Mouse (Mus musculus) adrenal gland, postnatal 10 days (tissue): ENCODE measurements around the gene Rpusd1. TPM values are rescaled to one million over a fixed set of nuclear protein-coding genes. Genes with fewer than 3 reads are reported as not detected.

ENCODE experiments used
- microRNA-seq: library from miRNA; unstranded; fragments of <30 nt; microRNA quantifications from one replicate; pipeline ENCODE4 v1.2.0, GENCODE M21; 2021
- total RNA-seq, 2 experiments: library from RNA; stranded (reverse); gene quantifications; 2 replicates each; pipeline ENCODE4 v1.2.3; 2021

The Rpusd1 gene
- total RNA-seq, 2 experiments from 2014 or later = 9.5 to 11.0 TPM

Small RNAs within 50 kb of the gene (microRNA-seq; reads per million reads assigned to microRNA genes)
- gene Gm25083 (not detected), gene Mir6966 (1.4 reads per million)

Other genes starting within 250 kb of the Rpusd1 start
- gene Sstr5, start 230.4 kb upstream of the Rpusd1 start, total RNA-seq = under 1 TPM in 1 of 2 experiments, not detected in 1; 0.15 TPM
- 1 to 10 TPM; 1.7 to 2.4 TPM for gene Sox8, start 157.0 kb upstream of the Rpusd1 start, total RNA-seq
- 10 to 100 TPM; 35.8 to 44.3 TPM for gene Lmf1, start 148.6 kb upstream of the Rpusd1 start, total RNA-seq
- under 1 TPM in 1 of 2 experiments, not detected in 1; 0.70 TPM for gene Gng13, start 10.5 kb upstream of the Rpusd1 start, total RNA-seq
- gene Chtf18, start 251 bp upstream of the Rpusd1 start, total RNA-seq = 10 to 100 TPM in 1 of 2 experiments, 1 to 10 TPM in 1; 7.9 to 11.2 TPM
- gene Mslnl, start 8.4 kb downstream of the Rpusd1 start, total RNA-seq = not detected
- gene Msln, start 26.7 kb downstream of the Rpusd1 start, total RNA-seq = 10 to 100 TPM; 13.6 to 19.0 TPM
- gene Narfl, start 46.1 kb downstream of the Rpusd1 start, total RNA-seq = 10 to 100 TPM; 31.9 to 39.7 TPM
- 10 to 100 TPM; 22.5 to 35.3 TPM for gene Haghl, start 58.0 kb downstream of the Rpusd1 start, total RNA-seq
- not detected for gene Ccdc78, start 58.9 kb downstream of the Rpusd1 start, total RNA-seq
- 10 to 100 TPM; 63.1 to 76.4 TPM for gene Fam173a, start 65.2 kb downstream of the Rpusd1 start, total RNA-seq
- under 1 TPM in 1 of 2 experiments, not detected in 1; 0.48 TPM for gene AC134908.4, start 68.0 kb downstream of the Rpusd1 start, total RNA-seq
- 10 to 100 TPM; 28.0 to 45.1 TPM for gene Metrn, start 69.5 kb downstream of the Rpusd1 start, total RNA-seq
- 10 to 100 TPM; 11.6 to 14.5 TPM for gene Fbxl16, start 81.4 kb downstream of the Rpusd1 start, total RNA-seq
- gene Wdr24, start 96.0 kb downstream of the Rpusd1 start, total RNA-seq = 10 to 100 TPM; 17.6 to 23.1 TPM
- gene Jmjd8, start 101.2 kb downstream of the Rpusd1 start, total RNA-seq = 10 to 100 TPM; 54.9 to 62.3 TPM
- 100 to 1,000 TPM; 138 to 157 TPM for gene Stub1, start 105.7 kb downstream of the Rpusd1 start, total RNA-seq
- 10 to 100 TPM; 11.9 to 14.6 TPM for gene Rhbdl1, start 109.6 kb downstream of the Rpusd1 start, total RNA-seq
- 10 to 100 TPM in 1 of 2 experiments, 1 to 10 TPM in 1; 7.0 to 12.3 TPM for gene Gm20683, start 114.1 kb downstream of the Rpusd1 start, total RNA-seq
- gene Rhot2, start 117.2 kb downstream of the Rpusd1 start, total RNA-seq = 10 to 100 TPM; 71.6 to 98.5 TPM
- gene Wdr90, start 133.8 kb downstream of the Rpusd1 start, total RNA-seq = 10 to 100 TPM; 17.5 to 24.1 TPM
- 100 to 1,000 TPM; 319 to 366 TPM for gene Mcrip2, start 141.1 kb downstream of the Rpusd1 start, total RNA-seq
- 10 to 100 TPM; 66.8 to 69.2 TPM for gene Mettl26, start 147.4 kb downstream of the Rpusd1 start, total RNA-seq
- 1 to 10 TPM in 1 of 2 experiments, under 1 TPM in 1; 0.78 to 2.7 TPM for gene Wfikkn1, start 153.2 kb downstream of the Rpusd1 start, total RNA-seq
- 10 to 100 TPM; 16.9 to 25.6 TPM for gene Rab40c, start 192.1 kb downstream of the Rpusd1 start, total RNA-seq
- 100 to 1,000 TPM; 101 to 118 TPM for gene Pigq, start 217.3 kb downstream of the Rpusd1 start, total RNA-seq
- 1 to 10 TPM in 1 of 2 experiments, under 1 TPM in 1; 0.30 to 1.4 TPM for gene Nhlrc4, start 217.3 kb downstream of the Rpusd1 start, total RNA-seq
- not detected for gene A930017K11Rik, start 224.9 kb downstream of the Rpusd1 start, total RNA-seq